Mouse (Mus musculus) testis, adult 2 months (tissue): ENCODE data around the gene Tamm41.

Source experiments
- CTCF ChIP-seq: fragments of 200-500 bp; IDR thresholded peaks from 2 replicates; pipeline ENCODE4 v1.5.1; 2012; ENCODE audit warnings: low read depth, mild to moderate bottlenecking, inconsistent platforms, low read length, moderate library complexity; ENCODE audit not compliant: control insufficient read depth, insufficient read depth, insufficient replicate concordance
- POLR2A ChIP-seq: fragments of 200-500 bp; IDR thresholded peaks from 2 replicates; pipeline ENCODE4 v1.6.1; 2012; ENCODE audit warnings: low read depth, mild to moderate bottlenecking, inconsistent platforms, low read length, moderate library complexity; ENCODE audit not compliant: control insufficient read depth

GRCm38 (mm10) chr6:115076781-115077575, 39.3 kb upstream of the Tamm41 start:
- TF ChIP-seq CTCF (no peak), POLR2A (no peak)
